Mouse (Mus musculus): ENCODE measurements around the gene Dab2ip. TPM values are rescaled to one million over a fixed set of nuclear protein-coding genes. Genes with fewer than 3 reads are reported as not detected.

Dab2ip gene
- polyA plus RNA-seq, 1 experiment from 2014 or later, result 42.3 TPM

GRCm38 (mm10) chr2:35751781-35752505 is 193.9 kb downstream of the Dab2ip start:
- Histone ChIP-seq H3K36me3 (ENCODE audit: control insufficient read depth, insufficient read depth, low read length) (no peaks in the 10 kb centered on the region), H3K9ac (ENCODE audit: low read length) (no peak overlapping the region), H3K27me3 (ENCODE audit: control insufficient read depth, insufficient read depth, low read length) (no peaks in the 10 kb centered on the region), H3K27ac (ENCODE audit: low read depth, low read length) (no peak overlapping the region), H3K4me1 (ENCODE audit: control insufficient read depth, insufficient read depth, low read length) (peaks cover 2% of the 10 kb centered on the region; the same call in 1 of the 2 replicates), H3K4me3 (ENCODE audit: low read depth, low read length) (no peak overlapping the region), H3K9me3 (ENCODE audit: control insufficient read depth, low read length) (no peaks in the 10 kb centered on the region), H3K4me2 (no peak overlapping the region)
- DNase-seq (ENCODE audit: low spot score, missing footprints) (no peak), ATAC-seq (ENCODE audit: low FRiP score) (no peak)
- WGBS, result 87% methylated on average over 18 of the region's 18 CpGs

GRCm38 (mm10) chr2:35756467-35756866 is 198.4 kb downstream of the Dab2ip start:
- no peaks in the 10 kb centered on the region for H3K36me3 ChIP-seq (ENCODE audit: control insufficient read depth, insufficient read depth, low read length)
- H3K27ac ChIP-seq (ENCODE audit: low read depth, low read length), result no peak overlapping the region
- WGBS, result 87% methylated on average over 7 of the region's 7 CpGs
- no peak overlapping the region for H3K4me2 ChIP-seq
- H3K4me3 ChIP-seq (ENCODE audit: low read depth, low read length), result no peak overlapping the region
- no peaks in the 10 kb centered on the region for H3K4me1 ChIP-seq (ENCODE audit: control insufficient read depth, insufficient read depth, low read length)
- H3K27me3 ChIP-seq (ENCODE audit: control insufficient read depth, insufficient read depth, low read length), result no peaks in the 10 kb centered on the region
- H3K9ac ChIP-seq (ENCODE audit: low read length), result no peak overlapping the region
- DNase-seq (ENCODE audit: low spot score, missing footprints) (no peak), ATAC-seq (ENCODE audit: low FRiP score) (no peak)
- H3K9me3 ChIP-seq (ENCODE audit: control insufficient read depth, low read length), result no peaks in the 10 kb centered on the region

- DNase-seq (ENCODE audit: low spot score, missing footprints) (no peak), ATAC-seq (ENCODE audit: low FRiP score) (no peak)
- Histone ChIP-seq H3K9me3 (ENCODE audit: control insufficient read depth, low read length) (no peaks in the 10 kb centered on the region), H3K9ac (ENCODE audit: low read length) (no peak overlapping the region), H3K36me3 (ENCODE audit: control insufficient read depth, insufficient read depth, low read length) (no peaks in the 10 kb centered on the region), H3K4me1 (ENCODE audit: control insufficient read depth, insufficient read depth, low read length) (no peaks in the 10 kb centered on the region), H3K4me3 (ENCODE audit: low read depth, low read length) (no peak overlapping the region), H3K27me3 (ENCODE audit: control insufficient read depth, insufficient read depth, low read length) (no peaks in the 10 kb centered on the region), H3K27ac (ENCODE audit: low read depth, low read length) (no peak overlapping the region), H3K4me2 (no peak overlapping the region)
- WGBS, result 81% methylated on average over 8 of the region's 8 CpGs
Measured at GRCm38 (mm10) chr2:35760352-35760751, 202.3 kb downstream of the Dab2ip start.

GRCm38 (mm10) chr2:35760867-35761266 is 202.8 kb downstream of the Dab2ip start:
- DNase-seq (ENCODE audit: low spot score, missing footprints), result peak; percentile 72
- H3K27ac ChIP-seq (ENCODE audit: low read depth, low read length), result no peak overlapping the region

GRCm38 (mm10) chr2:35761458-35761857 is 203.4 kb downstream of the Dab2ip start:
- no peak for DNase-seq (ENCODE audit: low spot score, missing footprints)
- no peak for ATAC-seq (ENCODE audit: low FRiP score)
- no peaks in the 10 kb centered on the region for H3K9me3 ChIP-seq (ENCODE audit: control insufficient read depth, low read length)
- no peaks in the 10 kb centered on the region for H3K27me3 ChIP-seq (ENCODE audit: control insufficient read depth, insufficient read depth, low read length)
- no peaks in the 10 kb centered on the region for H3K36me3 ChIP-seq (ENCODE audit: control insufficient read depth, insufficient read depth, low read length)
- H3K9ac ChIP-seq (ENCODE audit: low read length), result no peak overlapping the region
- H3K27ac ChIP-seq (ENCODE audit: low read depth, low read length), result no peak overlapping the region
- H3K4me1 ChIP-seq (ENCODE audit: control insufficient read depth, insufficient read depth, low read length), result no peaks in the 10 kb centered on the region
- no peak overlapping the region for H3K4me3 ChIP-seq (ENCODE audit: low read depth, low read length)
- 82% methylated on average over 5 of the region's 5 CpGs for whole genome bisulfite sequencing
- no peak overlapping the region for H3K4me2 ChIP-seq

More at GRCm38 (mm10) chr2:35760867-35761266, 202.8 kb downstream of the Dab2ip start:
- Histone ChIP-seq H3K4me3 (ENCODE audit: low read depth, low read length) (no peak overlapping the region), H3K4me2 (no peak overlapping the region), H3K4me1 (ENCODE audit: control insufficient read depth, insufficient read depth, low read length) (no peaks in the 10 kb centered on the region), H3K9me3 (ENCODE audit: control insufficient read depth, low read length) (no peaks in the 10 kb centered on the region), H3K27me3 (ENCODE audit: control insufficient read depth, insufficient read depth, low read length) (no peaks in the 10 kb centered on the region), H3K9ac (ENCODE audit: low read length) (no peak overlapping the region), H3K36me3 (ENCODE audit: control insufficient read depth, insufficient read depth, low read length) (no peaks in the 10 kb centered on the region)
- no peak for ATAC-seq (ENCODE audit: low FRiP score)

GRCm38 (mm10) chr2:35763818-35764217 is 205.8 kb downstream of the Dab2ip start:
- no peaks in the 10 kb centered on the region for H3K36me3 ChIP-seq (ENCODE audit: control insufficient read depth, insufficient read depth, low read length)
- ATAC-seq (ENCODE audit: low FRiP score) (no peak), DNase-seq (ENCODE audit: low spot score, missing footprints) (no peak)
- H3K27me3 ChIP-seq (ENCODE audit: control insufficient read depth, insufficient read depth, low read length), result no peaks in the 10 kb centered on the region
- H3K27ac ChIP-seq (ENCODE audit: low read depth, low read length), result no peak overlapping the region
- no peaks in the 10 kb centered on the region for H3K9me3 ChIP-seq (ENCODE audit: control insufficient read depth, low read length)
- H3K4me2 ChIP-seq, result no peak overlapping the region
- no peak overlapping the region for H3K4me3 ChIP-seq (ENCODE audit: low read depth, low read length)
- H3K9ac ChIP-seq (ENCODE audit: low read length), result no peak overlapping the region
- H3K4me1 ChIP-seq (ENCODE audit: control insufficient read depth, insufficient read depth, low read length), result no peaks in the 10 kb centered on the region; the same call in 1 of the 2 replicates
- WGBS, result 89% methylated on average over 7 of the region's 7 CpGs

GRCm38 (mm10) chr2:35764328-35764727 is 206.3 kb downstream of the Dab2ip start:
- H3K9me3 ChIP-seq (ENCODE audit: control insufficient read depth, low read length), result no peaks in the 10 kb centered on the region
- ATAC-seq (ENCODE audit: low FRiP score), result no peak
- no peaks in the 10 kb centered on the region for H3K36me3 ChIP-seq (ENCODE audit: control insufficient read depth, insufficient read depth, low read length)
- WGBS, result 95% methylated on average over 8 of the region's 8 CpGs
- H3K4me1 ChIP-seq (ENCODE audit: control insufficient read depth, insufficient read depth, low read length), result no peaks in the 10 kb centered on the region; the same call in 1 of the 2 replicates
- H3K27ac ChIP-seq (ENCODE audit: low read depth, low read length), result no peak overlapping the region
- H3K9ac ChIP-seq (ENCODE audit: low read length), result no peak overlapping the region
- DNase-seq (ENCODE audit: low spot score, missing footprints), result no peak
- H3K4me3 ChIP-seq (ENCODE audit: low read depth, low read length), result no peak overlapping the region
- H3K4me2 ChIP-seq, result no peak overlapping the region
- no peaks in the 10 kb centered on the region for H3K27me3 ChIP-seq (ENCODE audit: control insufficient read depth, insufficient read depth, low read length)

GRCm38 (mm10) chr2:35767834-35768537 is 209.9 kb downstream of the Dab2ip start:
- no peak overlapping the region for H3K9ac ChIP-seq (ENCODE audit: low read length)
- no peak for ATAC-seq (ENCODE audit: low FRiP score)
- no peak overlapping the region for H3K4me2 ChIP-seq
- no peaks in the 10 kb centered on the region; the same call in 1 of the 2 replicates for H3K4me1 ChIP-seq (ENCODE audit: control insufficient read depth, insufficient read depth, low read length)
- no peak overlapping the region for H3K4me3 ChIP-seq (ENCODE audit: low read depth, low read length)
- H3K27ac ChIP-seq (ENCODE audit: low read depth, low read length), result no peak overlapping the region
- H3K36me3 ChIP-seq (ENCODE audit: control insufficient read depth, insufficient read depth, low read length), result no peaks in the 10 kb centered on the region
- no peaks in the 10 kb centered on the region for H3K27me3 ChIP-seq (ENCODE audit: control insufficient read depth, insufficient read depth, low read length)
- peak; percentile 68 for DNase-seq (ENCODE audit: low spot score, missing footprints)
- 43% methylated on average over 14 of the region's 14 CpGs for WGBS
- H3K9me3 ChIP-seq (ENCODE audit: control insufficient read depth, low read length), result no peaks in the 10 kb centered on the region

GRCm38 (mm10) chr2:35768538-35769238 is 210.6 kb downstream of the Dab2ip start:
- Histone ChIP-seq H3K9ac (ENCODE audit: low read length) (no peak overlapping the region), H3K4me2 (no peak overlapping the region), H3K4me3 (ENCODE audit: low read depth, low read length) (no peak overlapping the region), H3K4me1 (ENCODE audit: control insufficient read depth, insufficient read depth, low read length) (no peaks in the 10 kb centered on the region; the same call in 1 of the 2 replicates), H3K9me3 (ENCODE audit: control insufficient read depth, low read length) (no peaks in the 10 kb centered on the region), H3K36me3 (ENCODE audit: control insufficient read depth, insufficient read depth, low read length) (no peaks in the 10 kb centered on the region), H3K27me3 (ENCODE audit: control insufficient read depth, insufficient read depth, low read length) (no peaks in the 10 kb centered on the region), H3K27ac (ENCODE audit: low read depth, low read length) (no peak overlapping the region)
- ATAC-seq (ENCODE audit: low FRiP score) (no peak), DNase-seq (ENCODE audit: low spot score, missing footprints) (peak; percentile 81)
- WGBS, result 44% methylated on average over 4 of the region's 4 CpGs

Measured in midbrain, embryonic 11.5 days (tissue).